Mouse (Mus musculus) midbrain, embryonic 15.5 days (tissue): Measurements from ENCODE around the gene Dram1. TPM values are rescaled to one million over a fixed set of nuclear protein-coding genes. Genes with fewer than 3 reads are reported as not detected.

ENCODE experiments used
- ATAC-seq: fragments of 200-750 bp; cut with Nextera tagmentation; replicated peaks from 2 replicates; pipeline ENCODE4 v1.8.0; 2017; ENCODE audit warnings: moderate TSS enrichment
- H3K27ac ChIP-seq: fragments of 300-500 bp; sonication (generic); 2 replicates; pipeline ENCODE4 v1.5.1; 2015; ENCODE audit warnings: mild to moderate bottlenecking, inconsistent platforms
- H3K27me3 ChIP-seq: fragments of 300-500 bp; sonication (generic); replicated peaks from 2 replicates; pipeline ENCODE4 v1.6.1; 2015; ENCODE audit warnings: inconsistent platforms
- H3K36me3 ChIP-seq: fragments of 300-500 bp; sonication (generic); replicated peaks from 2 replicates; pipeline ENCODE4 v1.6.1; 2015; ENCODE audit warnings: inconsistent platforms
- H3K4me1 ChIP-seq: fragments of 300-500 bp; sonication (generic); 2 replicates; pipeline ENCODE4 v1.6.1; 2015; ENCODE audit warnings: inconsistent platforms
- H3K4me2 ChIP-seq: fragments of 300-500 bp; sonication (generic); 2 replicates; pipeline ENCODE4 v1.6.1; 2015; ENCODE audit warnings: inconsistent platforms, mild to moderate bottlenecking, moderate library complexity
- H3K4me3 ChIP-seq: fragments of 300-500 bp; sonication (generic); 2 replicates; pipeline ENCODE4 v1.5.1; 2015; ENCODE audit warnings: mild to moderate bottlenecking, inconsistent platforms
- H3K9ac ChIP-seq: fragments of 300-500 bp; sonication (generic); 2 replicates; pipeline ENCODE4 v1.6.1; 2015; ENCODE audit warnings: mild to moderate bottlenecking, inconsistent platforms
- H3K9me3 ChIP-seq: fragments of 300-500 bp; sonication (generic); 2 replicates; pipeline ENCODE4 v1.6.1; 2016; ENCODE audit warnings: inconsistent platforms
- WGBS: fragments of 180-500 bp; shearing (Covaris S2); methylation state at CpG from one replicate; pipeline ENCODE4 v1.1.7; 2015; ENCODE audit warnings: mixed read lengths; 5-methylcytosine and 5-hydroxymethylcytosine counted together
- polyA plus RNA-seq: library from polyadenylated mRNA; unstranded; fragments of >200 nt; fragmentation: Nextera tagmentation; extraction: Ambion mirVana; gene quantifications from 2 replicates; pipeline ENCODE4 v1.2.1, GENCODE M21; 2015

Gene Dram1
- polyA plus RNA-seq, 1 experiment from 2014 or later, result 0.46 TPM

DNA sequence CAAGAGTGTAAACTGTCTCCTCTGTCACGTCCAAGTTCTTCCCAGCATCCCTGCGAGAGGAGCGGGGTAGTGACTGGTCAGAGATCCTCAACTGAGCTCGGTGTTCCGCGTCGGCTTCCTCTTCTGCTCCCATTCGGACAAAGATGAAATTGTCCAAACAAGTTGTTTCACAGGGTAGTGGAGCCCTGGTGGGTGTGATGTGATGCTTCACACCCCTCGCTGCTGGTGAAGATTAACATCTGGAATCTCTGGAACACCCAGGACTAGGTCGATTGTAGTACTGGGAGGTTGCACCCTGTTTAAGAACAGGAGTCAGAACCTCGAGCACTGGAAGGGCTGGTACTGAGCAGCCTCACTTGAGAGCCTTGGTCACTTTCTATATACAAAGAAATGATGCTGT lies 75.8 kb downstream of the Dram1 start:
- H3K9me3 ChIP-seq, result no peaks in the 10 kb centered on the region
- ATAC-seq, result no peak
- no peaks in the 10 kb centered on the region for H3K36me3 ChIP-seq
- 81% methylated on average over 11 of the region's 11 CpGs for WGBS
- no peaks in the 10 kb centered on the region for H3K4me1 ChIP-seq
- no peak overlapping the region for H3K4me3 ChIP-seq
- H3K4me2 ChIP-seq, result no peak overlapping the region
- H3K27ac ChIP-seq, result no peak overlapping the region
- no peak overlapping the region for H3K9ac ChIP-seq
- H3K27me3 ChIP-seq, result no peaks in the 10 kb centered on the region

DNA sequence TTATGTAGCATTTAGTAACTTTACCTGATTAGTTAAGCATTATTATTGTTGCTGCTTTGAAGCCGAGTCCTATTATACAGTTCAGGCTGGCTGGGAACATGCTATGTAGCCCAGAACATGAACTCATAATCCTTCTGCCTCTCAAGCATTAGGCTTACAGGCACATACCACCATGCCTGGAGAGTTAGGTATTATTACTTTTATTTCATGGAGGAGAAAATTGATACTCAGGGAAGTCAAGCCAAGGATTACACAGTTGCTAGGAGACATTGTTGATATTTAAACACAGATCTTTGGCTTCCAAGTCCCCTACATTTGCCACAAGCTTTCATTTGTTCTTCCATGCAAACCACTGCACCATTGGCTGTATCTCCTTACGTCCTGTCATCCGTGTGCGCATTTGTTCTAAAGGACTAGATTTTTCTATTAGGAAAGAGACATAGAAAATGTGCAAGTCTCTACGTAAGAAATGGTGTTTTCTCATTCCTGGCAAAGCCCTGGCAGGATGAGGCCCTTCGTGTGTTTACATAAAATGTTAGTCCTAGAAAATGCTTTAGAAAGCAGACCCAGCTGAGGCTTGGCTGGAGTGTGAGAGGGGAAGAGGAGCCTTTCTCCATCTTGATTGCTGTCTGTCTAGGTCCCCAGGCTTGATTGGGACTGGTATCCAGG lies 76.9 kb downstream of the Dram1 start:
- Histone ChIP-seq H3K9ac (no peak overlapping the region), H3K4me2 (no peak overlapping the region), H3K27me3 (no peaks in the 10 kb centered on the region), H3K9me3 (no peaks in the 10 kb centered on the region), H3K4me3 (no peak overlapping the region), H3K27ac (no peak overlapping the region), H3K4me1 (no peaks in the 10 kb centered on the region), H3K36me3 (no peaks in the 10 kb centered on the region)
- WGBS, result 82% methylated on average over 6 of the region's 6 CpGs
- no peak for ATAC-seq

DNA sequence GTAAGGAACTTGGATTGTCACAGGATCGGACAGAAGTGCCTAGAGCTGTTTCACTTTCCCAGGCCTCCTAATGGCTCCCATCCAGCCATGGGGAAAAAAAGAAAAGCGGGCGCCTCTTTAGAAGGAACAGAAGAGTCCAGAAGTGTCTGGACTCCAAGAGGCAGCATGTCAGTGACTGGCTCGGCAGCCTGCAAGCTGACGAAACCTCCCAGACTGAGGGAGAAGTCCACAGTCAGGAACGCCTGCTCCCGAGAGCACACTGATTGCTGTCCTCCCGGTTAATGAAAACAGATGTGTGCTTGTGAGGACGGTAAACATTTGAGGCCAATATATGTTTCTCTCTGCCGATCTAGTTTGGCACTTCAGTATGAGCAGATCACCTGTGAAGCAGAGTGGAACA lies 81.9 kb downstream of the Dram1 start:
- no peak overlapping the region for H3K4me3 ChIP-seq
- no peaks in the 10 kb centered on the region for H3K36me3 ChIP-seq
- no peak overlapping the region for H3K27ac ChIP-seq
- WGBS, result 89% methylated on average over 10 of the region's 10 CpGs
- no peaks in the 10 kb centered on the region for H3K9me3 ChIP-seq
- H3K9ac ChIP-seq, result no peak overlapping the region
- no peak for ATAC-seq
- H3K4me1 ChIP-seq, result no peaks in the 10 kb centered on the region
- no peaks in the 10 kb centered on the region for H3K27me3 ChIP-seq
- H3K4me2 ChIP-seq, result no peak overlapping the region

DNA sequence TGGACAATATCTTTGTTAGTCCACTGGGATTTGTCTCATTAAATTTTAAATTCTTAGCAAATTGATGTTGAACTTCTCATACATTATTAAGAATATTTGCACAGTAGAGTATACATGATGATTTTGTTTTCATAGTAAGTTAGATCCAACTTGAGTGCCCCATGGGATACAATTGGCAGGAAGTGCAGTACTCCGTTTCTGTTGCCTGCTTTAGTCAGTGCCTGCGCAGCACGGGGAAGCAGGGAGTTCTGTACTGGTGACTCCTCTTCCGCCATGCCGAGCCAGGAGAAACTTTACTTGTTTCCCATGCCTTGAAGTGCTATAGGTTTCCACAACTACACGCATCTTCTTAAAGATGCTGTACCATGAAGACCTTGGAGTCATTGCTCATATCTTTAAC lies 83.8 kb downstream of the Dram1 start:
- Histone ChIP-seq H3K9me3 (no peaks in the 10 kb centered on the region), H3K9ac (no peak overlapping the region), H3K27me3 (no peaks in the 10 kb centered on the region), H3K4me3 (no peak overlapping the region), H3K27ac (no peak overlapping the region), H3K4me2 (no peak overlapping the region), H3K4me1 (no peaks in the 10 kb centered on the region), H3K36me3 (no peaks in the 10 kb centered on the region)
- WGBS, result 91% methylated on average over 6 of the region's 6 CpGs
- ATAC-seq, result no peak

DNA sequence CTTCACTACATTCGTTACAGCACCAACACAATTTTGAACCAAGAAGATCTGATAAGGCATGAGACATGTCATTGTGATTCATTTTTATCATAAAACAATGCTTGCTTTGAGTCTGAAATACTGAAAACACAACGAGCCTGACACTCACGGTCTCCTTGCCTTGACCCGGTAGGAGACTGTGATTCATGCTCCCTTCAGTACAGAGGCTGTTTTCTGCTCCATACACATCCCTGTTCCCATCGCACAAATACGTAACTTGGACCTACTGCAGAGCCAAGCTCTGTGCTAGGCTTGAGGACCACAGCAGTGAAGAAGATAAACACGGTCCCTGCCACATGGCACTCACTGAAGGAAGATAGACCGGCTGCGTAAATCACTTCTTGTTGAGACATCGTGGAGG lies 90.8 kb downstream of the Dram1 start:
- H3K9ac ChIP-seq, result no peak overlapping the region
- H3K4me1 ChIP-seq, result no peaks in the 10 kb centered on the region
- H3K27ac ChIP-seq, result no peak overlapping the region
- H3K36me3 ChIP-seq, result no peaks in the 10 kb centered on the region
- no peak overlapping the region for H3K4me3 ChIP-seq
- ATAC-seq, result no peak
- H3K4me2 ChIP-seq, result no peak overlapping the region
- WGBS, result 94% methylated on average over 10 of the region's 10 CpGs
- no peaks in the 10 kb centered on the region for H3K9me3 ChIP-seq
- no peaks in the 10 kb centered on the region for H3K27me3 ChIP-seq

DNA sequence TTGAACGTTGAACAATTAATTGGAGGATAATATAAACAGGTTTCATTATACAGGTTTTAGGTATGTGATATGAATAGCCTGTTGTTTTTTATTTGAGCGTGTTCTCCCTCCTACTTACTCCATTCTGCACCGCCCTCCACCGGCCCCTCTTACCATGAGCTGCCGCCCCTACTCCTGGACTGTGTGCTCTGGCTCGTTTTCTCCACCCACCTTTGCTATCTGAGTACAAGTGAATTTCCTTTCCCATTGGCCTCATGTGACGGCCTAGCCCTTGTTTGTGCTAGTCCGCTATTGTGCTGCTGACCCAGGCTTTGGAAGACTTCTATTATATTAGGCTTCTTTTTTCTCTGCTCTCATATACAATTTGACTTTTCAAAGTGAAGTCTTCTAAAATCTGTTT lies 91.6 kb downstream of the Dram1 start:
- 84% methylated on average over 8 of the region's 8 CpGs for WGBS
- no peak for ATAC-seq
- no peaks in the 10 kb centered on the region for H3K4me1 ChIP-seq
- no peaks in the 10 kb centered on the region for H3K36me3 ChIP-seq
- no peaks in the 10 kb centered on the region for H3K27me3 ChIP-seq
- no peak overlapping the region for H3K27ac ChIP-seq
- no peak overlapping the region for H3K4me3 ChIP-seq
- no peaks in the 10 kb centered on the region for H3K9me3 ChIP-seq
- H3K4me2 ChIP-seq, result no peak overlapping the region
- no peak overlapping the region for H3K9ac ChIP-seq

DNA sequence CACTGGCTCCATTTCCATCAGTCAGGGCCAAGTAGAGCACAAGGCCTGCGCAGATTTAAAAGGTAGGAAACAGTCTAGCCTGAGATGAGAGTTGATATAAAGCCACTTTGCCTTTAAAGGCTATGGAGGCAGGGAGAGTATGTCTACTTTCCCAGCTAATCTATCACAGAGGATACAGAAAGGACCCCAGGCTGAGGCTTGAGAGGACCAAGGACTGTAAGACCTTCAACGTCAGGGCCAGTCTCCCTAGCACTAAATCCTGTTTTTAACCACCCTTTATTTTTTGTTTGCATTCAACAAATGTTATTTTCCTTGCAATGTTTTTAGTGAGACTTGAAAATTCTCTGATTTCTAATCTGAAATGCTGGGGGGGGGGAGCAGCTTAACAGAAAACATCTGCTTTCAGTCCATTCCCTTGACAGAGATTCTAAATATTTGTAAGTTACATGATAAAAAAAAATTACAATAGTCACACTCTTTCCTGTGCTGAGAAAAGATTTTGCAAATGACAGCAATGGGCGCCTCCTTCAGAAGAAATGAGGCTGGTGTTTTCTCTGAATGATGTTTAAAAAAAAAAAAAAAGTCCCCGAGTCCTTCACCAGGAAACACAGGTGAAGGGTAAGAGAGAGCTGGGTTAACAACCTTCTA lies 94.4 kb downstream of the Dram1 start:
- Histone ChIP-seq H3K4me2 (no peak overlapping the region), H3K36me3 (no peaks in the 10 kb centered on the region), H3K9me3 (no peaks in the 10 kb centered on the region), H3K4me3 (no peak overlapping the region), H3K4me1 (no peaks in the 10 kb centered on the region), H3K27ac (no peak overlapping the region), H3K9ac (no peak overlapping the region), H3K27me3 (no peaks in the 10 kb centered on the region)
- ATAC-seq, result no peak
- WGBS, result 92% methylated on average over 4 of the region's 4 CpGs

DNA sequence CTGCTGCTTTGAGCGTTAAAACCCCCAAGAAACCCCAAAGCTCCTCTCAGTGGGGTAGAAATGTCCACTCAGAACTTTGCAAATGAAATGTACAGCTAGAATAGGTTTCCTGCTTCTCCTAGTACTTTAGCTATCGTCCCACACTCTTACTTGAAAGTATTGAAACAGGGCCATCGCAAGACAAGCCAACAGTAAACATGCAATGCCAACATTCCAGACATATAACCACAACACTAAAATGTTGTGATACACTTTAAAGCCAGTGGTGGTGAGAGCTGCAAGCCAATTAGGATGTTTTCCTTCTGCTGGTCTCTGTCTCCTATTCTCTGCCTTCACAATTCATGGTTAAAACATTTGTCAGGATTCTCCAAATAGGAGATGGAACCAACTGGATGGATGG lies 97.2 kb downstream of the Dram1 start:
- Histone ChIP-seq H3K27ac (no peak overlapping the region), H3K4me1 (no peaks in the 10 kb centered on the region), H3K9me3 (no peaks in the 10 kb centered on the region), H3K36me3 (no peaks in the 10 kb centered on the region), H3K4me3 (no peak overlapping the region), H3K4me2 (no peak overlapping the region), H3K9ac (no peak overlapping the region), H3K27me3 (no peaks in the 10 kb centered on the region)
- ATAC-seq, result no peak
- 85% methylated on average over 3 of the region's 3 CpGs for WGBS

DNA sequence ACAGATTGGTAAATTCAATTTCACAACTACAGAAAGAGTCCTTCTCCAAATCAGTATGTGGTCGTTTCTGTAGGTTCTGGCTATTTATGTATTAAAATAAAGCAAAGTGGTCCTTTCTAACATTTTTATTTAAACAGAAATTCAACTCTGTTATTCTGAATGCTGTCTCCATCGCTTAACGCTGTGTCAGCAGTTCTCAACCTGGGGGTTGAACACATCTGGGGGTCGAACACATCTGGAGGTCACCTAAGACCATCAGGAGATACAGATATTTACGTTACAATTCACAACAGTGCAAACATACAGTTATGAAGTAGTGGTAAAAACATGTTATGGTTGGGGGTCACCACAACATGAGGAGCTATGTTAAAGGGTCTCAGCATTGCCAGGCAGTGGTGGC lies 104.8 kb downstream of the Dram1 start:
- Histone ChIP-seq H3K27me3 (no peaks in the 10 kb centered on the region), H3K4me2 (no peak overlapping the region), H3K4me3 (no peak overlapping the region), H3K9me3 (no peaks in the 10 kb centered on the region), H3K4me1 (no peaks in the 10 kb centered on the region), H3K9ac (no peak overlapping the region), H3K27ac (no peak overlapping the region), H3K36me3 (no peaks in the 10 kb centered on the region)
- 87% methylated on average over 5 of the region's 5 CpGs for WGBS
- ATAC-seq, result no peak

Other genes starting within 250 kb of the Dram1 start
- 1.8 and 2.3 TPM in 2 replicates for gene Parpbp, start 232.1 kb downstream of the Dram1 start, polyA plus RNA-seq
- gene Nup37, start 232.1 kb downstream of the Dram1 start, polyA plus RNA-seq, result 21.7 and 22.3 TPM in 2 replicates
- gene Washc3, start 178.0 kb downstream of the Dram1 start, polyA plus RNA-seq, result 39.0 and 40.2 TPM in 2 replicates
- 20.7 and 24.1 TPM in 2 replicates for gene Gnptab, start 52 bp upstream of the Dram1 start, polyA plus RNA-seq
- gene Sycp3, start 80.5 kb upstream of the Dram1 start, polyA plus RNA-seq, result 0.50 and 0.75 TPM in 2 replicates
- 15.1 and 16.2 TPM in 2 replicates for gene Chpt1, start 125.0 kb upstream of the Dram1 start, polyA plus RNA-seq
- 2.0 and 2.2 TPM in 2 replicates for gene Mybpc1, start 226.1 kb upstream of the Dram1 start, polyA plus RNA-seq